Mouse (Mus musculus): Measurements from ENCODE around the gene H2afv.
A peak's percentile ranks its signal among the peaks of the same experiment; 100 is the strongest.

DNA sequence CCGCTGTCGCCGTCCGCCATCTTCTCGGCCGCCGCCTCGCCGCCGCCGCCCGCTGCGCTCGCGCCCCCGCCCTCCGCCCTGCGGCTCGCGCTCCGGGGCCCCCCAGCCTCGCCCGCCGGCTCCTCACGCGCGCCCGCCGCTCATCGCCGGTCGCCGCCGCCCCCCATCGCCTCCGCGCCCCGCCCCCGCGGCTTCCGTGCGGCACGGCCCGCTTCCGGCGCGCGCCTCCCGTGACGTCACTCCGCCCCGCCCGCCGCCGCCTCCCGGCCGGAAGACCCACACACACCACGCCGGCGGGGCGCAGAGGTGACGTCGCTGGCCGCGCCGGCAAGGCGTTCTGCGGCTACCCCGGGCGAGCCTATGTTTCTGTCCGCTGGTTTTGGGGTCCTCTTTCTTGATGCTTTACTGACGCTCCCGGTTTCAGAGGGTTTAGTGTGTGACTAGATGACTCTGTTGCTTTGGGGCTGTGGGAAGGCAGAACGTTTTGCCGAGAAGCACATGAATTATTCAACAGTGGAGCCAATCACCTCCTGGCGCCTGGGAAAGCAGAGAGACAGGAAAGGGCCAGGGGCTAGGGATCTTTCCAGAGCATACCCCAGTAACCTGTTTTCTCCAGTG lies 31.7 kb upstream of the H2afv start, which contains the start of gene Purb:
- no peak for TF ChIP-seq CTCF (IDR thresholded peaks at IDR 0.05; ENCODE audit: low read depth, low read length)
- peak; percentile 75 for TF ChIP-seq POLR2A (IDR thresholded peaks at IDR 0.05; ENCODE audit: extremely low read depth, insufficient read depth, low read length)

Measured in liver, adult 2 months (tissue).